Mouse (Mus musculus): ENCODE measurements around the gene Wnt4. TPM values are rescaled to one million over a fixed set of nuclear protein-coding genes. Genes with fewer than 3 reads are reported as not detected.

Wnt4 gene
- total RNA-seq, 2 experiments from 2014 or later = 5.2 to 6.6 TPM

DNA sequence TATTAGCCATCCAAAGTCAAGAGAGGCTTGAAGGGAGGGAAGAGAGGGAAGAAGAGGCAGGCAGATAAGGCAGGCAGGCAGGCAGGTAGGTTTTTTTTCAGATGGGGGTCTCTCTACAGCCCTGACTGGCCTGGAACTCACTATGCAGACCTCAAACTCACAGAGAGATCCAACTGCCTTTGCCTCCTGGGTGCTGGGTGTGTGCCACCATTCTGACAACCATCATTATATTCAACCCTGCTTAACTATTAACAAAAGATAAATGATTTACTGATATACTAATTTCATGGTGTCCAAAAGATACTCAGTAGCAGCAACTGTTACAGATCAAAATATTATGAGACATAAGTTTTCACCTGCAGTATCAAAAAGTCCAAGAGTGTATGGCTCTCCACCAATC is 54.8 kb downstream of the Wnt4 start:
- TF ChIP-seq CTCF (conservative IDR thresholded peaks at IDR 0.05) = no peak
- Histone ChIP-seq H3K27ac (no peak overlapping the region), H3K4me3 (no peak overlapping the region)
- DNase-seq (ENCODE audit: low spot score in 2 of 2) = no peak

DNA sequence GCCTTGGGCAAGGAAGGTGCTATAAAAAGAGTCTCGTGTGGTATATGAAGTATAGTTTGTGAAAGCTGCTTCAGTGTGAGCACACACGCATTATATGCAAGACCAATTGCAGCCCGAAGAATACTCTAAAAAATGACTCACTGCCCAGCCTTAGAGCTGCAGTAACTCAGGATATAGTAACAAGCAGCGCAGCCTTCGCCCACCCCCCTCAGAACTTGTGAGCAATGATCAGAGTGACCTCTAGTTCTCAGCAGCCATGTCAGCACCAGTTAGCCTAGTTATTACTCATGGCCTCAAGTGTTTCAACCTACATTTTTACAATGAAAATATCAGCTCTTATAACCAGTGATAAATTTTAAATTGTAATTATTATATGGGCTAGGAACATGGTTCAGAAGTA is 59.2 kb downstream of the Wnt4 start:
- no peak for TF ChIP-seq CTCF (conservative IDR thresholded peaks at IDR 0.05)
- DNase-seq (ENCODE audit: low spot score in 2 of 2) = no peak
- Histone ChIP-seq H3K27ac (no peak overlapping the region), H3K4me3 (no peak overlapping the region)

GRCm38 (mm10) chr4:137339415-137339814 is 62.1 kb downstream of the Wnt4 start:
- TF ChIP-seq CTCF (conservative IDR thresholded peaks at IDR 0.05) = no peak
- Histone ChIP-seq H3K27ac (peak overlapping the region; percentile 4; the same call in 1 of the 2 replicates), H3K4me3 (no peak overlapping the region)
- no peak for DNase-seq (ENCODE audit: low spot score in 2 of 2)

DNA sequence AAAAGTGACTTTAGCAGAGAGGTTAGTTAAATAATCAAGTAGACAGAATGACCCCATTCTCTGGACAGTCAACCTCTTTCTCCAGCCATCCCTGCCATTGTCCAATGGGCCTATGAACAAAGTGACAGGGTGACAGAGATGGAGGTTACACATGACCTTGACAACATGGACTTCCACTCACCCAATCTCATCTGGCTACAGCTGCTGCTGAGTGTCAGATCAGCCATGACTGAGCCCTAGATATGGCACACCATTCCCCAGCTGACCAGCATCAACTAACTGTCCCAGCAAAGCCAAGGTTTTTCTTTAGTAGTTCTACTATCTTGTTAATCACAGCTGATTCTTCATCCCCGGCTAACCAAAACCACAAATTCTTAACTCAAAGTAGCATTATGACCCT is 65.5 kb downstream of the Wnt4 start:
- Histone ChIP-seq H3K4me3 (no peak overlapping the region), H3K27ac (no peak overlapping the region)
- TF ChIP-seq CTCF (conservative IDR thresholded peaks at IDR 0.05) = no peak
- no peak for DNase-seq (ENCODE audit: low spot score in 2 of 2)

- DNase-seq (ENCODE audit: low spot score in 2 of 2) = no peak
- TF ChIP-seq CTCF (conservative IDR thresholded peaks at IDR 0.05) = no peak
- Histone ChIP-seq H3K27ac (no peak overlapping the region), H3K4me3 (no peak overlapping the region)
These were observed 67.8 kb downstream of the Wnt4 start for GRCm38 (mm10) chr4:137345112-137345511.

DNA sequence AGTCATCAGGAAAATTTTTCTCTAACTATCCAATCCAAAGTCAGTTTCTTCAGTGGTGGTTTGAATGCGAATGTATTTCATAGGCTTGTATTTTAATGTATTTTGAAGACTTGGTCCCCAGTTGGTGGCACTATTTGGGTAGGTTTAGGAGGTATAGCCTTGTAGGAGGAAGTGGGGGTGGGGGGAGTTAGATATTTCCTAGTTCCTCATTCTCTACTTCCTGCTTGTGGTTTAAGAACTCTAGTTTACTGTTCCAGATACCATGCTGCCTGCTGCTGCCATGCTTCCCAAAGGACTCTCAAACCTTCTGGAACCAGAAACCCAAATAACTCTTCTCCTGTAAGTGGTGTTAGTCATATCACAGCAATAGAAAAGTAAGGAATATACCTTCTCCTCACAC is 68.5 kb downstream of the Wnt4 start:
- no peak for DNase-seq (ENCODE audit: low spot score in 2 of 2)
- Histone ChIP-seq H3K4me3 (no peak overlapping the region), H3K27ac (no peak overlapping the region)
- no peak for TF ChIP-seq CTCF (conservative IDR thresholded peaks at IDR 0.05)

Other genes starting within 250 kb of the Wnt4 start
- 10 to 100 TPM; 11.3 to 12.9 TPM for gene Zbtb40, start 228.7 kb upstream of the Wnt4 start, total RNA-seq (2021)
- 100 to 1,000 TPM; 300 to 303 TPM for gene Cdc42, start 80.2 kb downstream of the Wnt4 start, total RNA-seq (2021)
- not detected for gene Cela3a, start 132.3 kb downstream of the Wnt4 start, total RNA-seq (2021)
- gene Cela3b, start 153.1 kb downstream of the Wnt4 start, total RNA-seq (2021) = not detected
- gene 1700013G24Rik, start 175.8 kb downstream of the Wnt4 start, total RNA-seq (2021) = not detected
- gene Hspg2, start 191.3 kb downstream of the Wnt4 start, total RNA-seq (2021) = 1 to 10 TPM; 4.0 to 5.2 TPM

All from layer of hippocampus, adult 2 months (tissue).